ENCODE assay signal across 15 mouse cellular contexts in genomic region chr1:168381451-168381850, GRCm38 (mm10). TPM values are rescaled to one million over a fixed set of nuclear protein-coding genes. Genes with fewer than 3 reads are reported as not detected.
DNase-seq lines count a peak whose midpoint lies in the region; ATAC-seq and TF ChIP-seq lines count a peak whose summit lies in the region.
"Had no signal": no experiment of that assay in that cellular context is flagged by ENCODE, and none has a peak within 500 bp of the region (broad histone marks: within the 10 kb centered on the region; RNA-seq: fewer than 3 reads in every experiment).

No protein-coding gene starts in this region.

- DNase-seq in gastrocnemius, adult 18-20 months (ENCODE audit: low spot score) = peak; percentile 18
- no peak for DNase-seq in gastrocnemius, postnatal 10 days
- peak; percentile 50 for DNase-seq in lung, embryonic 14.5 days
- no peak for DNase-seq in lung, postnatal 14 days
- peak; percentile 75 to 84 for DNase-seq in kidney, postnatal 25 days
- no peak for DNase-seq in midbrain, embryonic 14.5 days
- DNase-seq: adrenal gland, postnatal 25 days; cerebellum, adult 9-10 months had no signal

- no peaks in the 10 kb centered on the region for H3K27me3 ChIP-seq in lung, embryonic 14.5 days (ENCODE audit: insufficient read depth, low read length)
- H3K27me3 ChIP-seq in intestine, embryonic 15.5 days (replicated peaks) = no peaks in the 10 kb centered on the region
- H3K27me3 ChIP-seq in midbrain, embryonic 14.5 days (ENCODE audit: control insufficient read depth, insufficient read depth, low read length) = no peaks in the 10 kb centered on the region
- H3K27me3 ChIP-seq: megakaryocyte, embryonic 14.5 days; neural tube, embryonic 12.5 days; stomach, embryonic 15.5 days had no signal

- H3K9me3 ChIP-seq in lung, embryonic 14.5 days (ENCODE audit: low read depth, low read length) = no peaks in the 10 kb centered on the region
- no peaks in the 10 kb centered on the region for H3K9me3 ChIP-seq in intestine, embryonic 15.5 days
- no peaks in the 10 kb centered on the region for H3K9me3 ChIP-seq in midbrain, embryonic 14.5 days (ENCODE audit: control insufficient read depth, low read length)
- H3K9me3 ChIP-seq: limb, embryonic 12.5 days; megakaryocyte, embryonic 14.5 days; neural tube, embryonic 12.5 days; stomach, embryonic 15.5 days had no signal

- 0 out of 2 replicates have a peak, but pooled peaks cover 14% of the 10 kb centered on the region for H3K36me3 ChIP-seq in lung, embryonic 14.5 days (ENCODE audit: insufficient read depth)
- no peaks in the 10 kb centered on the region for H3K36me3 ChIP-seq in intestine, embryonic 15.5 days
- no peaks in the 10 kb centered on the region; the same call in 1 of the 2 replicates for H3K36me3 ChIP-seq in midbrain, embryonic 14.5 days (ENCODE audit: control insufficient read depth, insufficient read depth, low read length)
- H3K36me3 ChIP-seq: limb, embryonic 12.5 days; neural tube, embryonic 12.5 days; stomach, embryonic 15.5 days had no signal

- ATAC-seq in lung, embryonic 14.5 days (ENCODE audit: insufficient read depth) = no peak
- ATAC-seq in intestine, embryonic 15.5 days = peak; percentile 58
- no peak for ATAC-seq in monocyte, adult 5-6 weeks (replicated peaks; ENCODE audit: insufficient number of reproducible peaks, low FRiP score, low TSS enrichment, poor library complexity, severe bottlenecking)
- no peak for ATAC-seq in midbrain, embryonic 14.5 days (ENCODE audit: low FRiP score, low TSS enrichment)

- H3K9ac ChIP-seq in lung, embryonic 14.5 days = no peak overlapping the region
- no peak overlapping the region for H3K9ac ChIP-seq in intestine, embryonic 15.5 days
- no peak overlapping the region for H3K9ac ChIP-seq in midbrain, embryonic 14.5 days (replicated peaks; ENCODE audit: low read length)
- H3K9ac ChIP-seq: limb, embryonic 12.5 days; neural tube, embryonic 12.5 days; stomach, embryonic 15.5 days had no signal

- peak overlapping the region; percentile 86 for H3K27ac ChIP-seq in lung, embryonic 14.5 days (ENCODE audit: low read depth)
- no peak overlapping the region for H3K27ac ChIP-seq in intestine, embryonic 15.5 days
- H3K27ac ChIP-seq in midbrain, embryonic 14.5 days (replicated peaks; ENCODE audit: low read depth, low read length) = no peak overlapping the region
- H3K27ac ChIP-seq: neural tube, embryonic 12.5 days had no signal

- no peak overlapping the region for H3K4me3 ChIP-seq in lung, embryonic 14.5 days (ENCODE audit: low read depth, low read length)
- no peak overlapping the region for H3K4me3 ChIP-seq in intestine, embryonic 15.5 days (replicated peaks)
- no peak overlapping the region for H3K4me3 ChIP-seq in midbrain, embryonic 14.5 days (replicated peaks; ENCODE audit: low read depth, low read length)
- H3K4me3 ChIP-seq: erythroblast, embryonic 14.5 days; limb, embryonic 12.5 days; megakaryocyte, embryonic 14.5 days; neural tube, embryonic 12.5 days; stomach, embryonic 15.5 days had no signal

- 23% methylated on average over 4 of the region's 4 CpGs for WGBS in lung, embryonic 14.5 days
- WGBS in intestine, embryonic 15.5 days = 45% methylated on average over 4 of the region's 4 CpGs
- WGBS in midbrain, embryonic 14.5 days = 66% methylated on average over 4 of the region's 4 CpGs

- H3K4me2 ChIP-seq in lung, embryonic 14.5 days = no peak overlapping the region
- no peak overlapping the region for H3K4me2 ChIP-seq in intestine, embryonic 15.5 days (replicated peaks)
- H3K4me2 ChIP-seq in midbrain, embryonic 14.5 days (ENCODE audit: low read length) = no peak overlapping the region
- H3K4me2 ChIP-seq: neural tube, embryonic 12.5 days; stomach, embryonic 15.5 days had no signal

- H3K4me1 ChIP-seq in lung, embryonic 14.5 days (ENCODE audit: insufficient read depth) = peaks cover 62% of the 10 kb centered on the region
- peaks cover 51% of the 10 kb centered on the region for H3K4me1 ChIP-seq in intestine, embryonic 15.5 days (replicated peaks)
- H3K4me1 ChIP-seq in midbrain, embryonic 14.5 days (ENCODE audit: control insufficient read depth, insufficient read depth, low read length) = peaks cover 60% of the 10 kb centered on the region

- no peak for TF ChIP-seq CTCF in lung, embryonic 14.5 days (IDR thresholded peaks at IDR 0.05; ENCODE audit: low read depth)

RNA-seq across cellular contexts. Expression of gene Pbx1, which starts 50.6 kb away (rescaled TPM):
- 10 to 100 TPM; 25.2 to 28.0 TPM for total RNA-seq in gastrocnemius, adult 18-20 months (2021)
- total RNA-seq in gastrocnemius, postnatal 10 days (2021) = 10 to 100 TPM; 27.0 to 32.2 TPM
- polyA plus RNA-seq in lung, embryonic 14.5 days (2014; fragmentation: Nextera tagmentation; extraction: Ambion mirVana) = 48.8 TPM in 2 replicates
- 24.0 and 27.5 TPM in 2 replicates for polyA plus RNA-seq in intestine, embryonic 15.5 days (2015; fragmentation: Nextera tagmentation; extraction: Ambion mirVana)
- total RNA-seq in monocyte, adult 5-6 weeks (2017) = 5.0 to 7.4 TPM (median 5.4 TPM) in 3 replicates
- polyA plus RNA-seq in midbrain, embryonic 14.5 days (2014; fragmentation: Nextera tagmentation; extraction: Ambion mirVana) = 114 and 125 TPM in 2 replicates

Comparison
In these comparisons a context has a peak if more than half of its experiments do, and no peak if none do; other contexts are left out.
1. DNase-seq: peak in gastrocnemius, adult 18-20 months (single experiment), lung, embryonic 14.5 days (single experiment) and kidney, postnatal 25 days (2 of 2); none in gastrocnemius, postnatal 10 days (single experiment), lung, postnatal 14 days (single experiment) and midbrain, embryonic 14.5 days (single experiment).